Mouse (Mus musculus): ENCODE measurements around the gene Il6st. TPM values are rescaled to one million over a fixed set of nuclear protein-coding genes. Genes with fewer than 3 reads are reported as not detected.

Gene Il6st
- total RNA-seq, 4 experiments from 2014 or later, result 297 to 404 (median 379) TPM

GRCm38 (mm10) chr13:112442867-112443529, 20.9 kb upstream of the Il6st start:
- DNase-seq, result no peak

- DNase-seq, result no peak
Observed at GRCm38 (mm10) chr13:112447108-112447665, 16.7 kb upstream of the Il6st start.

- no peak for DNase-seq
Observed at GRCm38 (mm10) chr13:112450210-112450609, 13.7 kb upstream of the Il6st start.

- DNase-seq, result no peak
Observed at GRCm38 (mm10) chr13:112457366-112457765, 6.5 kb upstream of the Il6st start.

GRCm38 (mm10) chr13:112458016-112458415, 5.9 kb upstream of the Il6st start:
- no peak for DNase-seq

GRCm38 (mm10) chr13:112458435-112459018, 5.3 kb upstream of the Il6st start:
- DNase-seq, result no peak

- DNase-seq, result no peak
Observed at GRCm38 (mm10) chr13:112459956-112460355, 3.9 kb upstream of the Il6st start.

GRCm38 (mm10) chr13:112462411-112462987, 1.4 kb upstream of the Il6st start:
- DNase-seq, result no peak

- DNase-seq, result no peak
Observed at GRCm38 (mm10) chr13:112463337-112463802, 500 bp upstream of the Il6st start.

GRCm38 (mm10) chr13:112464626-112465287, 887 bp downstream of the Il6st start:
- no peak for DNase-seq

- no peak for DNase-seq
Observed at GRCm38 (mm10) chr13:112465585-112465984, 1.7 kb downstream of the Il6st start.

GRCm38 (mm10) chr13:112466136-112466945, 2.5 kb downstream of the Il6st start:
- no peak for DNase-seq

- DNase-seq, result no peak
Observed at GRCm38 (mm10) chr13:112466946-112467255, 3.0 kb downstream of the Il6st start.

GRCm38 (mm10) chr13:112467384-112467783, 3.5 kb downstream of the Il6st start:
- DNase-seq, result no peak

GRCm38 (mm10) chr13:112469491-112469890, 5.6 kb downstream of the Il6st start:
- DNase-seq, result no peak

- DNase-seq, result no peak
Observed at GRCm38 (mm10) chr13:112471201-112471600, 7.3 kb downstream of the Il6st start.

- no peak for DNase-seq
Observed at GRCm38 (mm10) chr13:112472401-112473023, 8.6 kb downstream of the Il6st start.

- no peak for DNase-seq
Observed at GRCm38 (mm10) chr13:112473757-112474755, 10.2 kb downstream of the Il6st start.

- DNase-seq, result no peak
Observed at GRCm38 (mm10) chr13:112479032-112479431, 15.2 kb downstream of the Il6st start.

GRCm38 (mm10) chr13:112479926-112480325, 16.1 kb downstream of the Il6st start:
- no peak for DNase-seq

Data from adrenal gland, adult 8-10 months (tissue).